Mouse (Mus musculus): ENCODE measurements around the gene Ubap1. TPM values are rescaled to one million over a fixed set of nuclear protein-coding genes. Genes with fewer than 3 reads are reported as not detected.
A peak's percentile ranks its signal among the peaks of the same experiment; 100 is the strongest.

Ubap1 gene
- polyA plus RNA-seq, 1 experiment from 2014 or later = 48.5 TPM

DNA sequence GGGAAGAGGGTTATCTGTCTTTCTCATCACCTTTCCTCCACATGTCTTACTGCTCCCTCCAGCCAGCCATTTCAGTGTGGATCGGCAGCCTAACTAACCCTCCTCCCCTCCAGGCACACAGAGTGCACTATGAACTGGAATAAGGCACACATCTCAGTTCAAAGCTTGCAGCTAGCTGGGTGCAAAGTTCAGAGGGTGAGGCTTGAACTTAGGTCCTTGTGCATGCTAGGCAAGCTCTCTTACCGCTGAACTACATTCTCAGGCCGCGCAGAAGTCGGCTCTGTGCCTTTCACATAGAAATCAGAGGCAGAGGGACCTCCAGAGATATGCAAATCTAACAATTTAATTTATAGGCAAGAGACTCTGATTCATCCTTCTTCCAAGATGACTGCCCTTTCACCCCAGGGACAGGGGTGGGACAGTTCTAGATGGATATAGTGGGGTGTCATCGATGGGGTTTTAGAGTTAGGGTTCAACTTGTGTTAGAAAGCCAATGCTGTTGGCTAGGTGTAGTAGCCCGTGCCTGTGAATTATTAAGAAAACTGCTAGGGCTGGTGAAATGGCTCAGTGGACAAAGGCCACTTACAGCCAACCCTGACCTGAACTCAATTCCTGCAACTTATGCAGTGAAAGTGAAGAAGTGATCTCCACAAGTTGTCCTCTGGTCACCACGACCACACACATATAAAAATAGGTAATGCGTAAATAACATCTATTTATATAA is 16.9 kb upstream of the Ubap1 start:
- H3K4me2 ChIP-seq (ENCODE audit: low read length) = no peak overlapping the region
- H3K27me3 ChIP-seq (ENCODE audit: control insufficient read depth, insufficient read depth, low read length) = no peaks in the 10 kb centered on the region
- no peaks in the 10 kb centered on the region for H3K4me1 ChIP-seq (ENCODE audit: control insufficient read depth in 2 of 2, insufficient read depth in 2 of 2, low read length in 2 of 2)
- H3K36me3 ChIP-seq (ENCODE audit: control insufficient read depth, insufficient read depth, low read length) = no peaks in the 10 kb centered on the region
- ATAC-seq (ENCODE audit: insufficient number of reproducible peaks, insufficient read depth, low FRiP score, low read depth) = no peak
- WGBS = 80% methylated on average over 9 of the region's 9 CpGs
- no peak overlapping the region for H3K27ac ChIP-seq (replicated peaks in 1 of 2; ENCODE audit: control insufficient read depth in 1 of 2, insufficient read depth in 1 of 2, low read depth in 2 of 2, low read length in 2 of 2)
- H3K4me3 ChIP-seq (ENCODE audit: control insufficient read depth in 1 of 2, insufficient read depth in 1 of 2, low read depth in 1 of 2, low read length in 2 of 2) = no peak overlapping the region
- H3K9me3 ChIP-seq (ENCODE audit: control insufficient read depth, low read length) = no peaks in the 10 kb centered on the region
- H3K9ac ChIP-seq (ENCODE audit: low read length) = no peak overlapping the region

DNA sequence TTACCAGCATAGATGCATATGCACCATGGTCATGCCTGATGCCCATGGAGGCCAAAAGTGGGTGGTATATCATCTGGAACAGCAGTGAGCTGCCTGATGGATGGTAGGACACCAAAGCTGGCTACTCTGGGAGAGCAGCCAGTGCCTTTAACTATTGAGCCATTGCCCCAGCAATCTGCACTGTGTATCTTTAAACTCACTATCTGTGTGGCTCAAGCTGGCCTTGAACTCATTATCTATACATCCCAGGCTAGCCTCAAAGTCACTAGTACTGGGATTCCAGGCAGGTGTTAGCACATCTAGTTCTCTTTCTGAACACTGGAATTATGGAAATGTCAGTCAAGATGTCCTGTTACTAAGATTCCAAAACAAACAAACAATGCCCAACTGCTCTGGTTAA is 12.2 kb upstream of the Ubap1 start:
- Histone ChIP-seq H3K4me1 (ENCODE audit: control insufficient read depth in 2 of 2, insufficient read depth in 2 of 2, low read length in 2 of 2) (no peaks in the 10 kb centered on the region), H3K27ac (replicated peaks in 1 of 2; ENCODE audit: control insufficient read depth in 1 of 2, insufficient read depth in 1 of 2, low read depth in 2 of 2, low read length in 2 of 2) (no peak overlapping the region), H3K27me3 (ENCODE audit: control insufficient read depth, insufficient read depth, low read length) (no peaks in the 10 kb centered on the region), H3K36me3 (ENCODE audit: control insufficient read depth, insufficient read depth, low read length) (no peaks in the 10 kb centered on the region), H3K4me3 (ENCODE audit: control insufficient read depth in 1 of 2, insufficient read depth in 1 of 2, low read depth in 1 of 2, low read length in 2 of 2) (no peak overlapping the region), H3K9me3 (ENCODE audit: control insufficient read depth, low read length) (no peaks in the 10 kb centered on the region), H3K4me2 (ENCODE audit: low read length) (no peak overlapping the region), H3K9ac (ENCODE audit: low read length) (no peak overlapping the region)
- ATAC-seq (ENCODE audit: insufficient number of reproducible peaks, insufficient read depth, low FRiP score, low read depth) = no peak

DNA sequence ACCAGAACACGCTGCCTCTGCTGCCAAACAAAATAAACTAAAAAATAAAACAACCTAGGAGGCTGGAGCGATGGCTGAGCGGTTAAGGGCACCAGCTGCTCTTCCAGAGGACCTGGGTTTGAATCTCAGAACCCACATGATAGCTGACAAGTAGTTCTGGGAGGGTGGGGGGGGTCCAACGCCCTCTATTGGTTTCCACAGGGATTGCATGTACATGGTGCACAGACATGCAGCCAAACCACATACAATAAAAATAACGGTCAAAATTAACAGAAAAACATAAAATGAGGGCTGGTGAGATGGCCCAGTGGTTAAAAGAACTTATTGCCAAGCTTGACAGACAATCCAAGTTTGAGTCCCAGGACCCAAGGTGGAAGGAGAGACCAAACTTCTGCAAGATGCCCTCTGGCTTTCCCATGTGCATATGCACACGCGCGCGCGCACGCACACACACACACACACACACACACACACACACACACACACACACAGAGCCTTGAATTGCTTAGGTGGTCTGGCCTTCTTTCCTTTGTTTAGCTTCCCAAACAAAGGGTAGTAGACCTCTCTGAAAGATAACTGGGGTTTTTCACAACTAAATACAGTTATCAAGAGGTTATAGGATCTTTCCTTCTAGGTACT is 7.8 kb upstream of the Ubap1 start:
- Histone ChIP-seq H3K27me3 (ENCODE audit: control insufficient read depth, insufficient read depth, low read length) (no peaks in the 10 kb centered on the region), H3K36me3 (ENCODE audit: control insufficient read depth, insufficient read depth, low read length) (no peaks in the 10 kb centered on the region), H3K9me3 (ENCODE audit: control insufficient read depth, low read length) (no peaks in the 10 kb centered on the region), H3K4me1 (ENCODE audit: control insufficient read depth in 2 of 2, insufficient read depth in 2 of 2, low read length in 2 of 2) (no peaks in the 10 kb centered on the region), H3K9ac (ENCODE audit: low read length) (no peak overlapping the region), H3K4me3 (ENCODE audit: control insufficient read depth in 1 of 2, insufficient read depth in 1 of 2, low read depth in 1 of 2, low read length in 2 of 2) (no peak overlapping the region), H3K4me2 (ENCODE audit: low read length) (no peak overlapping the region), H3K27ac (replicated peaks in 1 of 2; ENCODE audit: control insufficient read depth in 1 of 2, insufficient read depth in 1 of 2, low read depth in 2 of 2, low read length in 2 of 2) (no peak overlapping the region)
- ATAC-seq (ENCODE audit: insufficient number of reproducible peaks, insufficient read depth, low FRiP score, low read depth) = no peak
- 82% methylated on average over 11 of the region's 11 CpGs for WGBS

DNA sequence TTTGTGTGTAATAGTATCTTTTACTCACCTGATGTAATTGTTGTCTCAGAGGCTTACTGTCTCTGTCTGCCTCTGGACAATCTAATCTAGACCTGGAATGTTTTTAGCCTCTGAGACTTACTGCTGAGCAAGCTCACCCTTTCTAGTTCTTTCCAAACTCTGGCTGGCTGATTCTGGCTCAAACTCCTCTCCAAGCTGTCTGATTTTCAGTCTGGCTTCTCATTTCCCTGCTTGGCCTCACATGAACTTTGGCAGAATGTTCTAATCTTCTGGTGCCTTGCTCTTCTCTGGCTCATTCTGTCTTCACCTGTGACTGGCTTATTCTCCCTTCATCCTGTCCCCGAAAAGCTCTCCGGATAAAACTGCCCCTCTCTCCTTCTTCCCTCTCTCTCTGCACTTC is 2.8 kb upstream of the Ubap1 start:
- H3K9ac ChIP-seq (ENCODE audit: low read length) = no peak overlapping the region
- no peak overlapping the region for H3K27ac ChIP-seq (replicated peaks in 1 of 2; ENCODE audit: control insufficient read depth in 1 of 2, insufficient read depth in 1 of 2, low read depth in 2 of 2, low read length in 2 of 2)
- H3K4me1 ChIP-seq (ENCODE audit: control insufficient read depth in 2 of 2, insufficient read depth in 2 of 2, low read length in 2 of 2) = peaks cover 0 to 8% of the 10 kb centered on the region in 2 experiments; a peak in 1 of 4 replicates
- no peaks in the 10 kb centered on the region for H3K9me3 ChIP-seq (ENCODE audit: control insufficient read depth, low read length)
- no peak for ATAC-seq (ENCODE audit: insufficient number of reproducible peaks, insufficient read depth, low FRiP score, low read depth)
- WGBS = 55% methylated on average over 2 of the region's 2 CpGs
- no peak overlapping the region for H3K4me2 ChIP-seq (ENCODE audit: low read length)
- H3K36me3 ChIP-seq (ENCODE audit: control insufficient read depth, insufficient read depth, low read length) = no peaks in the 10 kb centered on the region
- H3K4me3 ChIP-seq (ENCODE audit: control insufficient read depth in 1 of 2, insufficient read depth in 1 of 2, low read depth in 1 of 2, low read length in 2 of 2) = no peak overlapping the region
- no peaks in the 10 kb centered on the region for H3K27me3 ChIP-seq (ENCODE audit: control insufficient read depth, insufficient read depth, low read length)

DNA sequence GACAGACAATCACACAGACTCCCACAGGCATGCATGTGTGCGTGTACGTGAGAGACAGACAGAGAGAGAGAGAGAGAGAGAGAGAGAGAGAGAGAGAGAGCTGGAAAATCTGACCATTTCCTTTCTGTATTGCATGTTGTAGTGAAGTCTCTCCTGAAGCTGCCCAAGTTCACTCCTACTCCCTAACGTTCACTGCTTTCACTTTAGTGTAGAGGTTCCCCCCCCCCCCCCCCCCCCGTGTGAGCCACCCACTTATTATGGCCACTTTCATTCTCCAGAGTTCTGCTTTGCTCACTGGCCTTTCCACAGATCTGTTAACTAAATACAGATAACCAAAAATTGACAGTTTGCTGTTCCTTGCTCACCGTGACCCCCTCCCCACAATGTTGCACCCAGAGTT is 957 bp upstream of the Ubap1 start:
- ATAC-seq (ENCODE audit: insufficient number of reproducible peaks, insufficient read depth, low FRiP score, low read depth) = no peak
- H3K4me2 ChIP-seq (ENCODE audit: low read length) = peak overlapping the region; percentile 84
- WGBS = 26% methylated on average over 5 of the region's 5 CpGs
- H3K36me3 ChIP-seq (ENCODE audit: control insufficient read depth, insufficient read depth, low read length) = no peaks in the 10 kb centered on the region
- H3K9me3 ChIP-seq (ENCODE audit: control insufficient read depth, low read length) = no peaks in the 10 kb centered on the region
- H3K4me3 ChIP-seq (ENCODE audit: control insufficient read depth in 1 of 2, insufficient read depth in 1 of 2, low read depth in 1 of 2, low read length in 2 of 2) = 0 out of 4 replicates have a peak overlapping the region, but pooled peaks of 1 of the 2 experiments have one; percentile 85
- H3K9ac ChIP-seq (ENCODE audit: low read length) = no peak overlapping the region
- peak overlapping the region; percentile 2 to 72; a peak in 1 of 4 replicates for H3K27ac ChIP-seq (replicated peaks in 1 of 2; ENCODE audit: control insufficient read depth in 1 of 2, insufficient read depth in 1 of 2, low read depth in 2 of 2, low read length in 2 of 2)
- no peaks in the 10 kb centered on the region for H3K27me3 ChIP-seq (ENCODE audit: control insufficient read depth, insufficient read depth, low read length)
- peaks cover 0 to 8% of the 10 kb centered on the region in 2 experiments; a peak in 1 of 4 replicates for H3K4me1 ChIP-seq (ENCODE audit: control insufficient read depth in 2 of 2, insufficient read depth in 2 of 2, low read length in 2 of 2)

DNA sequence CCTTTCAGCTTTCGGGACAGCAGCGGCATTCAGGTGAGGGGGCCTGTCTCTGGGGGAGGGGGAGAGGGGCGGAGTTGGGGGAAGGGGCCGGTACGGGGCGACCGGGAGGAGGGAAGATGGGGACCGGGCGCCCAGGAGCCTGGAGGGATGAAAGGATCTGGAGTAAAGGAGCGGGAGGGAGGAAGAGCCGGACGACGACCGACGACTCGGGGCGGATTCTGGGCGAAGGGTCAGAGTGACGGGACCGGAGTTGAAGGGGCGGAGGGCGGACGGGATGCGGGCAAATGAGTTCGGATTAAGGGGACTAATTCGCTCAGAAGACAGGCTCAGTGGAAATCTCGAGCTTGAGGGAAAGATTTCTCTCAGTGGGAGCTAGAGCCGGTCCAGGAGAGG is 399 bp downstream of the Ubap1 start:
- ATAC-seq (ENCODE audit: insufficient number of reproducible peaks, insufficient read depth, low FRiP score, low read depth) = peak; percentile 70
- peak overlapping the region; percentile 84 for H3K4me2 ChIP-seq (ENCODE audit: low read length)
- peak overlapping the region; percentile 88 for H3K9ac ChIP-seq (ENCODE audit: low read length)
- H3K27ac ChIP-seq (replicated peaks in 1 of 2; ENCODE audit: control insufficient read depth in 1 of 2, insufficient read depth in 1 of 2, low read depth in 2 of 2, low read length in 2 of 2) = peak overlapping the region; percentile 93 to 95
- H3K9me3 ChIP-seq (ENCODE audit: control insufficient read depth, low read length) = no peaks in the 10 kb centered on the region
- WGBS = under 1% methylated on average over 26 of the region's 28 CpGs
- no peaks in the 10 kb centered on the region for H3K27me3 ChIP-seq (ENCODE audit: control insufficient read depth, insufficient read depth, low read length)
- no peaks in the 10 kb centered on the region for H3K36me3 ChIP-seq (ENCODE audit: control insufficient read depth, insufficient read depth, low read length)
- H3K4me1 ChIP-seq (ENCODE audit: control insufficient read depth in 2 of 2, insufficient read depth in 2 of 2, low read length in 2 of 2) = peaks cover 0 to 8% of the 10 kb centered on the region in 2 experiments; a peak in 1 of 4 replicates
- peak overlapping the region; percentile 85 to 94 for H3K4me3 ChIP-seq (ENCODE audit: control insufficient read depth in 1 of 2, insufficient read depth in 1 of 2, low read depth in 1 of 2, low read length in 2 of 2)

DNA sequence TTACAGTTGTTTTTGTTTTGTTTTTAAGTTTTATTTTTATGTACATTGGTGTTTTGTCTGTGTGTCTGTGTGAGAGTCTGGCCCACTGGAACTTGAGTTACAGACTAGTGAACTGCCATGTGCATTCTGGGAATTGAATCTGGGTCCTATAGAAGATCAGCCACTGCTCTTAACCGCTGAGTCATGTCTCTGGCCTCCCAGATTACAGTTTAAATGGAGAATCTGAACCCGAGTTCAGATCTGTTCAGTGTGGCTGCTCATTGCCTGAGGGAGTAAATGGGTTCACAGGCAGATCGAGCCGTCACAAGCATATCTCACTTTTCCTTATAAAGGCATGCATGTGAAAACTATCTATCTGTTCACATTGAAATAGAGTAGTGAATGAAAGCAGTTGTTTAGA is 4.0 kb downstream of the Ubap1 start:
- H3K9me3 ChIP-seq (ENCODE audit: control insufficient read depth, low read length) = no peaks in the 10 kb centered on the region
- ATAC-seq (ENCODE audit: insufficient number of reproducible peaks, insufficient read depth, low FRiP score, low read depth) = no peak
- H3K4me3 ChIP-seq (ENCODE audit: control insufficient read depth in 1 of 2, insufficient read depth in 1 of 2, low read depth in 1 of 2, low read length in 2 of 2) = no peak overlapping the region
- peaks cover 7% of the 10 kb centered on the region; the same call in 1 of the 2 replicates for H3K36me3 ChIP-seq (ENCODE audit: control insufficient read depth, insufficient read depth, low read length)
- WGBS = 89% methylated on average over 4 of the region's 4 CpGs
- H3K4me1 ChIP-seq (ENCODE audit: control insufficient read depth in 2 of 2, insufficient read depth in 2 of 2, low read length in 2 of 2) = peaks cover 0 to 6% of the 10 kb centered on the region in 2 experiments; a peak in 1 of 4 replicates
- no peaks in the 10 kb centered on the region for H3K27me3 ChIP-seq (ENCODE audit: control insufficient read depth, insufficient read depth, low read length)
- no peak overlapping the region for H3K4me2 ChIP-seq (ENCODE audit: low read length)
- H3K27ac ChIP-seq (replicated peaks in 1 of 2; ENCODE audit: control insufficient read depth in 1 of 2, insufficient read depth in 1 of 2, low read depth in 2 of 2, low read length in 2 of 2) = no peak overlapping the region
- no peak overlapping the region for H3K9ac ChIP-seq (ENCODE audit: low read length)
